Mouse (Mus musculus) E14TG2a.4 (cell line): ENCODE measurements around the gene Ube2c.

ENCODE experiments used
- H3K27me3 ChIP-seq: 2 replicates; pipeline ENCODE4 v1.6.1; 2014; ENCODE audit warnings: low read length, control low read depth; ENCODE audit not compliant: insufficient read depth
- H3K36me3 ChIP-seq: 2 replicates; pipeline ENCODE4 v1.6.1; 2014; ENCODE audit warnings: low read length, control low read depth; ENCODE audit not compliant: insufficient read depth
- H3K4me1 ChIP-seq: replicated peaks from 2 replicates; pipeline ENCODE4 v1.6.1; 2014; ENCODE audit warnings: low read depth, low read length, control low read depth
- H3K4me3 ChIP-seq: replicated peaks from 2 replicates; pipeline ENCODE4 v1.5.1; 2014; ENCODE audit warnings: mild to moderate bottlenecking, low read length
- H3K9me3 ChIP-seq: 2 replicates; pipeline ENCODE4 v1.6.1; 2014; ENCODE audit warnings: low read length, control low read depth
- CTCF ChIP-seq: conservative IDR thresholded peaks from 2 replicates; pipeline ENCODE4 v1.5.1; 2014; ENCODE audit warnings: low read length
- NANOG ChIP-seq: IDR thresholded peaks from 2 replicates; pipeline ENCODE4 v1.6.1; 2014; ENCODE audit warnings: borderline replicate concordance, low read length, mixed read lengths
- POU5F1 ChIP-seq: IDR thresholded peaks from 2 replicates; pipeline ENCODE4 v1.6.1; 2014; ENCODE audit warnings: low read length, borderline replicate concordance

Ube2c gene

DNA sequence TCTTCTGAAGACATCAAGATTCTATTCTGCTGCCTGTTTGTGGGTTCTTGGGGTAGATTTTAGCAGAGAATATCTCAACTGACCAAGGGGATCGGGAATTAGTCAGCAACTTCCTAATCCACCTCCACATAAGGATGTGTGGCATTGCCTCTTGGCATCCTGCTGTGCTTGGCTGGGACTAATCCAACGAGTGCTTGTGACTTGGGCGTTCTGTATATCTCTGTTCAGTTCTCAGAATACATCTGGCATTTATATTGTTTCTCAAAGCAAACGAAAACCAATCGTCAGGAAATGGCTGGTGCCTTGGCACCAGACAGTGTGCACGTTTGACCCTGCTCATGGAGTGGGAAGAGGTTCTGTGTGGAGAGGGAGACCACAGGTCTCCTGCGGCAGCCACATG, 29.8 kb upstream of the Ube2c start:
- Histone ChIP-seq H3K4me3 (no peak overlapping the region), H3K36me3 (no peaks in the 10 kb centered on the region), H3K9me3 (no peaks in the 10 kb centered on the region), H3K27me3 (peaks cover 29% of the 10 kb centered on the region), H3K4me1 (peaks cover 14% of the 10 kb centered on the region)
- TF ChIP-seq POU5F1 (no peak), CTCF (no peak), NANOG (no peak)

- Histone ChIP-seq H3K4me3 (peak overlapping the region; percentile 90), H3K36me3 (peaks cover 28% of the 10 kb centered on the region), H3K27me3 (peaks cover 32% of the 10 kb centered on the region), H3K9me3 (no peaks in the 10 kb centered on the region), H3K4me1 (peaks cover 29% of the 10 kb centered on the region)
- no peak for TF ChIP-seq CTCF
- TF ChIP-seq NANOG = no peak
- no peak for TF ChIP-seq POU5F1
Measured at GRCm38 (mm10) chr2:164744987-164745386, 24.7 kb upstream of the Ube2c start.

DNA sequence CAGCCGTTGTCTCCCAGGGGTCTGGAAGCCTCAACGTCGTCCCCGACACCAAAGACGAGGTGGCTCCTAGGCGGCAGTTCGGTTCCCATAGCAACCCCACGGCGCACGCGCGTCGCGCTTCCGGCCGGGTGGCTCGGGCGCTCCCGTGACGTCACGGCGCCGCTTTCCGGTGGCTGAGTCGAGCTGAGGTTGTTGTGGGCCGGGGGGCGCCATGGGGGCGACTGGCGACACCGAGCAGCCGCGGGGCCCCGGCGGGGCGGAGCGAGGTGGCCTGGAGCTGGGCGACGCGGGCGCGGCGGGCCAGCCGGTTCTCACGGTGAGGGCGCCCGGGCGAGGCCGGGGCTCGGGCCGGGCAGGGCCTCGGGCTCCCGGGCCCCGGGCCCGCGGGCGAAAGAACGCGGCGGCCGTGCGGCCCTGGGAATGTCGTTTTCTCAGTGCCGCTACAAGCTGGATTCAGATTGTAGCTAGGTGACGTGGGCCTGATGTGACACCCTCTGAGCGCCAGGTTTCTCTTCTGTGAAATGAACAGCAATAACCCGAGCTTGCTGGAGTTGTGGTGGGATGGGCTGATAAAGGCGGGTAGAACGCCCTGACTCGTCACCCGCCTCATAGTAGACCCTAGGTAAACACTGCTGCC, 23.7 kb upstream of the Ube2c start, which contains the start of the genes Wfdc3 and Dnttip1:
Gene Wfdc3 (minus strand): TSS at position 89 of the 637 bp plus-strand sequence.
Gene Dnttip1 (plus strand): TSS at position 141 of the 637 bp plus-strand sequence.
- no peak for TF ChIP-seq NANOG
- TF ChIP-seq POU5F1 = no peak
- no peak for TF ChIP-seq CTCF
- H3K9me3 ChIP-seq = no peaks in the 10 kb centered on the region
- peaks cover 32% of the 10 kb centered on the region for H3K27me3 ChIP-seq
- H3K4me1 ChIP-seq = peaks cover 33% of the 10 kb centered on the region
- peak within 1 kb of the TSS; percentile 90 for H3K4me3 ChIP-seq
- H3K36me3 ChIP-seq = peaks cover 38% of the 10 kb centered on the region

GRCm38 (mm10) chr2:164746693-164747092, 23.0 kb upstream of the Ube2c start:
- no peak for TF ChIP-seq NANOG
- no peak for TF ChIP-seq CTCF
- TF ChIP-seq POU5F1 = no peak
- H3K4me3 ChIP-seq = peak overlapping the region; percentile 90
- peaks cover 45% of the 10 kb centered on the region for H3K36me3 ChIP-seq
- peaks cover 33% of the 10 kb centered on the region for H3K4me1 ChIP-seq
- peaks cover 28% of the 10 kb centered on the region for H3K27me3 ChIP-seq
- H3K9me3 ChIP-seq = no peaks in the 10 kb centered on the region

GRCm38 (mm10) chr2:164748191-164748590, 21.5 kb upstream of the Ube2c start:
- H3K4me1 ChIP-seq = peaks cover 36% of the 10 kb centered on the region
- H3K9me3 ChIP-seq = no peaks in the 10 kb centered on the region
- H3K4me3 ChIP-seq = no peak overlapping the region
- no peak for TF ChIP-seq POU5F1
- TF ChIP-seq CTCF = no peak
- TF ChIP-seq NANOG = no peak
- peaks cover 16% of the 10 kb centered on the region for H3K27me3 ChIP-seq
- peaks cover 60% of the 10 kb centered on the region for H3K36me3 ChIP-seq

GRCm38 (mm10) chr2:164748991-164749390, 20.7 kb upstream of the Ube2c start:
- Histone ChIP-seq H3K9me3 (no peaks in the 10 kb centered on the region), H3K27me3 (peaks cover 8% of the 10 kb centered on the region), H3K4me3 (no peak overlapping the region), H3K36me3 (peaks cover 68% of the 10 kb centered on the region), H3K4me1 (peaks cover 36% of the 10 kb centered on the region)
- TF ChIP-seq CTCF (no peak), POU5F1 (no peak), NANOG (no peak)

DNA sequence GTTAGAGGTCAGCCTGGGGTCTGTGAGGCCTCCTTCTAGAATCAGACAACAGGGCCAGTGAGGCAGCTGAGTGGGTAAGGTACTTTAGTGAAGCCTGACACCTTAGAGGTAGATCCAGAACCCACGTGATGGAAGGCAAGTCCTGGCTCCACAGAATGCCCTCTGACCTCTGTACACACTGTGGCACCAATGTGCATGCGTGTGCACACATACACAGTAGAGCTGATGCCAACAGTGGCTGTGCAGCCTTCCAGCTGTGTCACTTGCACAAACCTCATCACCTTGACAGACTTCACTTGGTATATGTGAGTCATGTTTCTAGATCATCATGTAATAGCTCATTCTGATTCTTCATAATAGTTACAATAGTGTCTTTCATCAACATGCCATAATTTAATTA, 17.2 kb upstream of the Ube2c start:
- no peak overlapping the region for H3K4me3 ChIP-seq
- no peak for TF ChIP-seq CTCF
- no peak for TF ChIP-seq POU5F1
- TF ChIP-seq NANOG = no peak
- H3K4me1 ChIP-seq = peaks cover 34% of the 10 kb centered on the region
- H3K36me3 ChIP-seq = peaks cover 100% of the 10 kb centered on the region
- H3K27me3 ChIP-seq = no peaks in the 10 kb centered on the region
- H3K9me3 ChIP-seq = no peaks in the 10 kb centered on the region

GRCm38 (mm10) chr2:164754105-164754504, 15.6 kb upstream of the Ube2c start:
- Histone ChIP-seq H3K4me3 (no peak overlapping the region), H3K36me3 (peaks cover 100% of the 10 kb centered on the region), H3K9me3 (no peaks in the 10 kb centered on the region), H3K27me3 (no peaks in the 10 kb centered on the region), H3K4me1 (peaks cover 31% of the 10 kb centered on the region)
- TF ChIP-seq NANOG (no peak), CTCF (no peak), POU5F1 (no peak)
